Mouse (Mus musculus) heart, postnatal 0 days (tissue): ENCODE results near the gene Hat1.

Experiments
- CTCF ChIP-seq: IDR thresholded peaks from 2 replicates; pipeline ENCODE4 v1.5.1; 2016; ENCODE audit warnings: antibody characterized with exemption, control low read depth, low read depth
- EP300 ChIP-seq: IDR thresholded peaks from 2 replicates; pipeline ENCODE4 v1.6.1; 2016; ENCODE audit warnings: antibody characterized with exemption, low read depth

DNA sequence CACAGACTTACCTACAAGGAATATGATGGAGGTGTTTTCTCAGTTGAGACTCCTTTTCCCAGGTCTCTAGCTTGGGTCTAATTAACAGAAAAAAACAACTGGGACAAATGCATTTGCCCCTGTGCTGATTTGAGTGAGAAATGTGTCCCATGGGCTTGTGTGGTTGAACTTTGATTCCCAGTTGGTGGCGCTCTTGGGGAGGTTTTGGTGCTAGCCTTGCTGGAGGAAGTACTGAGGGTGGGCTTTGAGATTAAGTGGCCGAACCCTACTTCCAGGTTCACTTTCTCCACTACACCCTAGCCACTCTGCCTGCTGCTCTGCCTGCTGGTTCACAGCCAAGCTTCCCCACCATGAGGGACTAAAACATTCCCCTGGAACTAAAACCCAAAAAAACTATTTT is 60.8 kb downstream of the Hat1 start:
- no peak for TF ChIP-seq CTCF
- TF ChIP-seq EP300 = no peak
